Mouse (Mus musculus) heart, postnatal 36 days (tissue): ENCODE measurements around the gene 1110051M20Rik. TPM values are rescaled to one million over a fixed set of nuclear protein-coding genes. Genes with fewer than 3 reads are reported as not detected.

Source experiments
- DNase-seq, 2 experiments: peaks; one replicate each; pipeline ENCODE4 v3.0.0; 2021 to 2022
- intact Hi-C: fragments of 180-260 bp; cut with DNase I; formaldehyde crosslinking; loops from one replicate; pipeline ENCODE4 v1.15.1; 2025
- total RNA-seq, 2 experiments: library from RNA; stranded (reverse); gene quantifications; 2 replicates each; pipeline ENCODE4 v1.2.3; 2021

Gene 1110051M20Rik
- total RNA-seq, 2 experiments from 2014 or later: 9.4 to 12.1 TPM

GRCm38 (mm10) chr2:91355767-91356166, 88.7 kb downstream of the 1110051M20Rik start:
- intact Hi-C loops: no loop called here

GRCm38 (mm10) chr2:91354727-91355403, 89.6 kb downstream of the 1110051M20Rik start:
- intact Hi-C loops: no loop called here
- no peak for DNase-seq

More at GRCm38 (mm10) chr2:91355767-91356166, 88.7 kb downstream of the 1110051M20Rik start:
- no peak for DNase-seq

- intact Hi-C loops: no loop called here
These were observed 90.7 kb downstream of the 1110051M20Rik start for GRCm38 (mm10) chr2:91353854-91354253.

GRCm38 (mm10) chr2:91351841-91352240, 92.7 kb downstream of the 1110051M20Rik start:
- intact Hi-C loops: no loop called here
- DNase-seq: no peak

More at GRCm38 (mm10) chr2:91353854-91354253, 90.7 kb downstream of the 1110051M20Rik start:
- no peak for DNase-seq

GRCm38 (mm10) chr2:91349974-91350457, 94.5 kb downstream of the 1110051M20Rik start:
- no peak for DNase-seq
- intact Hi-C loops: no loop called here

- intact Hi-C loops: no loop called here
- no peak for DNase-seq
These were observed 95.6 kb downstream of the 1110051M20Rik start for GRCm38 (mm10) chr2:91348936-91349335.

- DNase-seq: no peak
These were observed 98.9 kb downstream of the 1110051M20Rik start for GRCm38 (mm10) chr2:91345644-91346043.

GRCm38 (mm10) chr2:91339591-91339990, 104.9 kb downstream of the 1110051M20Rik start:
- DNase-seq: no peak
- intact Hi-C loops: no loop called here

More at GRCm38 (mm10) chr2:91345644-91346043, 98.9 kb downstream of the 1110051M20Rik start:
- intact Hi-C loops: no loop called here

- intact Hi-C loops: no loop called here
- peak; percentile 63 for DNase-seq
These were observed 109.4 kb downstream of the 1110051M20Rik start for GRCm38 (mm10) chr2:91335128-91335527.

GRCm38 (mm10) chr2:91331051-91331843, 113.3 kb downstream of the 1110051M20Rik start:
- no peak for DNase-seq
- intact Hi-C loops: no loop called here

GRCm38 (mm10) chr2:91329996-91330738, 114.3 kb downstream of the 1110051M20Rik start:
- DNase-seq: no peak
- intact Hi-C loops: no loop called here

GRCm38 (mm10) chr2:91328729-91329125, 115.8 kb downstream of the 1110051M20Rik start:
- intact Hi-C loops: no loop called here
- no peak for DNase-seq

- intact Hi-C loops: no loop called here
These were observed 116.4 kb downstream of the 1110051M20Rik start for GRCm38 (mm10) chr2:91327968-91328728.

GRCm38 (mm10) chr2:91326746-91327350, 117.7 kb downstream of the 1110051M20Rik start:
- peak; percentile 23 to 43 for DNase-seq
- intact Hi-C loops: no loop called here

More at GRCm38 (mm10) chr2:91327968-91328728, 116.4 kb downstream of the 1110051M20Rik start:
- no peak for DNase-seq

GRCm38 (mm10) chr2:91324761-91325421, 119.6 kb downstream of the 1110051M20Rik start:
- peak; percentile 18 to 29 for DNase-seq
- intact Hi-C loops: no loop called here

- intact Hi-C loops: no loop called here
- no peak for DNase-seq
These were observed 120.2 kb downstream of the 1110051M20Rik start for GRCm38 (mm10) chr2:91324346-91324745.

- DNase-seq: no peak
- intact Hi-C loops: no loop called here
These were observed 122.0 kb downstream of the 1110051M20Rik start for GRCm38 (mm10) chr2:91322490-91322889.

GRCm38 (mm10) chr2:91321923-91322322, 122.6 kb downstream of the 1110051M20Rik start:
- DNase-seq: no peak
- intact Hi-C loops: no loop called here
